Mouse (Mus musculus) erythroblast, embryonic 14.5 days (primary cell): ENCODE results near the gene Kcne1. TPM values are rescaled to one million over a fixed set of nuclear protein-coding genes. Genes with fewer than 3 reads are reported as not detected.

ENCODE experiments used
- H3K27me3 ChIP-seq: 2 replicates; pipeline ENCODE4 v1.6.1; 2012; ENCODE audit warnings: inconsistent platforms; ENCODE audit not compliant: control insufficient read depth
- H3K36me3 ChIP-seq: 2 replicates; pipeline ENCODE4 v1.6.1; 2012; ENCODE audit warnings: mild to moderate bottlenecking, inconsistent platforms; ENCODE audit not compliant: control insufficient read depth
- H3K4me1 ChIP-seq: 2 replicates; pipeline ENCODE4 v1.6.1; 2012; ENCODE audit warnings: inconsistent platforms; ENCODE audit not compliant: control insufficient read depth
- H3K4me3 ChIP-seq: replicated peaks from 2 replicates; pipeline ENCODE3; 2012; ENCODE audit warnings: moderate library complexity, mild to moderate bottlenecking, inconsistent platforms
- H3K9me3 ChIP-seq: 2 replicates; pipeline ENCODE4 v1.6.1; 2012; ENCODE audit warnings: low read length, inconsistent platforms, mixed read lengths; ENCODE audit not compliant: control insufficient read depth
- GATA1 ChIP-seq: IDR thresholded peaks from 2 replicates; pipeline ENCODE4 v1.6.1; 2012; ENCODE audit warnings: low read length, inconsistent platforms, mixed read lengths
- TAL1 ChIP-seq: IDR thresholded peaks from 3 replicates; pipeline ENCODE4 v1.6.1; 2012; ENCODE audit warnings: low read length, inconsistent platforms, mixed read lengths
- polyA plus RNA-seq: library from polyadenylated mRNA; stranded (reverse); fragments of >175 nt; gene quantifications from 2 replicates; pipeline ENCODE4 v1.2.3, GENCODE M21; 2012

The Kcne1 gene
- polyA plus RNA-seq, 1 experiment = not detected

DNA sequence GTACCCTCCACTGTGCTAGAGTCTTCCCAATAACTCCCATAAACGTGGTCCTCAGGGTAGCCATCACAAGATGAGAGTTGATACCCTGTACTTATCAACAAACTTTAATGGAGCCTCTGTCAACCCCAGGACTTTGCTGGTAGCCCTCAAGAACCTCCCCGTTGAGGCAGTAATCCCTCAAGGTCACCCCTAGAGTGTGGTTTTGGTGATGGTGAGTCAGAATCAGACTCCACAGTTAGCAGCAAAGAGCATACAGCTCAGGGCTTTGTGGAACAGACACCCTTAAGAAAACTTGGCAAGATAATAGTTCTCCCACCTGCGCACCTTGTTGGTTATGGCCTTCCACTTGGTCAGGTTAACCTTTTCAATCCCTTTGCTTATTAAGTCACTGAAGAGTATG lies 38.9 kb downstream of the Kcne1 start:
- Histone ChIP-seq H3K9me3 (peaks cover 3% of the 10 kb centered on the region; the same call in 1 of the 2 replicates), H3K27me3 (no peaks in the 10 kb centered on the region), H3K4me1 (no peaks in the 10 kb centered on the region), H3K36me3 (no peaks in the 10 kb centered on the region), H3K4me3 (no peak overlapping the region)
- no peak for TF ChIP-seq GATA1
- no peak for TF ChIP-seq TAL1

DNA sequence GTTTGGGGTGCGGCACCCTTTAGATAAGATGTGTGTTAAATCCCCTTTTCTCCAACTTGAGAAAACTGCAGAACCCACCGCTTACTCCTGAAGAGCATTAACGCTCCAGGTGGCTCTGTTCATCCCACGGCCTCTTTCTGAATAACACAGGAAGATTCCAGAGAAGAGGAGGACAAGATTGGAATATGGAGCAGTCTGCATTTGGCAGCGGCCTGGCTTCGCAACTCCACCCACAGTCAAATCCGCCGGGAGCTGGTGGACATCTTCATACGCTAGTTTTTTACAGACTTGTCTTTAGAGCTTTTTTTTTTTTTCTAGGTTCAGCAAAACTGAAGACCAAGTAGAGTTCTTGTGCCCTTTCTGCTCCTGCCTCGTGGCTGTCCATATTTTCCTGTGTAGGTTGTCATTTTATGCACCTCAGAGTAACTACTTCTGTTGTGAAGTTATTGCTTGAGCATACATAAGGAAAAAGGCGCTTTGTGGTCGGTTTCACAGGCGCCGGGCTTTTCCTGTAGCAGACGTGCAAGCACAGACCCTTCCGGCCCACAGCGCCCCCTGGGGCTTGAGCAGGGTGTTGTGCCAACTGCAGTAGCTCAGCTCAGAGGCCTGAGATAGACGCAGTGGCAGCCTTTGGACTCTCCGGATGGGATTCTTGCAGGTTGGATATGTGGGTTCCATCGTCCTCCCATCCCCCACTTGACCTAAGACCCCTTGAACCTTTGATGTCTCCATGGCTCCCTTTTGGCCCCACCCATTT lies 39.7 kb downstream of the Kcne1 start:
- Histone ChIP-seq H3K4me3 (no peak overlapping the region), H3K27me3 (no peaks in the 10 kb centered on the region), H3K9me3 (peaks cover 3% of the 10 kb centered on the region; the same call in 1 of the 2 replicates), H3K4me1 (no peaks in the 10 kb centered on the region), H3K36me3 (no peaks in the 10 kb centered on the region)
- no peak for TF ChIP-seq GATA1

- no peak for TF ChIP-seq GATA1
- no peak for TF ChIP-seq TAL1
- Histone ChIP-seq H3K4me3 (no peak overlapping the region), H3K27me3 (no peaks in the 10 kb centered on the region), H3K4me1 (peaks cover 2% of the 10 kb centered on the region; the same call in 1 of the 2 replicates), H3K9me3 (peaks cover 3% of the 10 kb centered on the region; the same call in 1 of the 2 replicates), H3K36me3 (peaks cover 18% of the 10 kb centered on the region)
Observed at GRCm38 (mm10) chr16:92316049-92316738, 43.1 kb downstream of the Kcne1 start.

DNA sequence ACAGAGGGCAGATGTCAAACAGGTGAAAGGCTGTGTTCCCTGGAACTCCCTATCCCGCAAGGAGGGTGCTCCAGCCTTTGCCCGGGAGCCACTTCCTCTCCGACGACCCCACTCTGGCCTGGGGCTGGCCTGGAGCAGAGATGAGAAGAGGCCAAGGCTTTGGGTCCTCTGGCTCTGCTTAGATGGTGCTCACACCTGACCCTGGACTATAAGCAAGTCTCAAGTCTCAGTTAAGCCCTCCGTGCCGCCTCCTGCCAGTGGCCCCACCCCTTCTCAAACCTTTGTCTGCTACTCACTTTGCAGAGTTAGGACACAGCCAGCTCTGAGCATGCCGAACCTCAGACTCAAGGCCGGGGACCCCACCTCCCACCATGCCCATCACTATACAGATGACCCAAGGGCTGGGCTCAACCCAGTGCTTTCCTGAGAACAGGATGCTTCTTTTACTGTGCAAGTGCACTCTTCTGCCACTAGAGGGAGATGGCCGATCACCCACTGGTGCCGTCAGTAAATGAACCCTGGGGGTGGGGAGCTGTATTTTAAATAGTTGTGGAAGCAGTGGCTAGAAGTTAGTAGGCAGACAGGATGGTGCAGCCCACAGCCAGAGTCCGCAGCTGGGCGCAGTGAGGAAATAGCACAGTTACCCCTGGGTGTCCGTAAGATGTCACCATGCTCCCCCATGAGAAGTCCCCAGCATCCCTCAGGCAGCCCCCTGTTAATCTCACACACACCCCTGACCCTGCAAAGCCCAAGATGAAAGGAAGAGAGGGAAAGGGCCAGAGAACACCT lies 45.1 kb downstream of the Kcne1 start:
- TF ChIP-seq TAL1 (no peak), GATA1 (no peak)
- Histone ChIP-seq H3K4me3 (no peak overlapping the region), H3K4me1 (peaks cover 2% of the 10 kb centered on the region; the same call in 1 of the 2 replicates), H3K27me3 (no peaks in the 10 kb centered on the region), H3K36me3 (peaks cover 26% of the 10 kb centered on the region), H3K9me3 (peaks cover 3% of the 10 kb centered on the region; the same call in 1 of the 2 replicates)

- H3K4me1 ChIP-seq = no peaks in the 10 kb centered on the region; the same call in 1 of the 2 replicates
- no peaks in the 10 kb centered on the region for H3K27me3 ChIP-seq
- H3K4me3 ChIP-seq = no peak overlapping the region
- H3K9me3 ChIP-seq = no peaks in the 10 kb centered on the region
- TF ChIP-seq GATA1 (no peak), TAL1 (no peak)
- peaks cover 51% of the 10 kb centered on the region for H3K36me3 ChIP-seq
Observed at GRCm38 (mm10) chr16:92309126-92309525, 50.1 kb downstream of the Kcne1 start.

DNA sequence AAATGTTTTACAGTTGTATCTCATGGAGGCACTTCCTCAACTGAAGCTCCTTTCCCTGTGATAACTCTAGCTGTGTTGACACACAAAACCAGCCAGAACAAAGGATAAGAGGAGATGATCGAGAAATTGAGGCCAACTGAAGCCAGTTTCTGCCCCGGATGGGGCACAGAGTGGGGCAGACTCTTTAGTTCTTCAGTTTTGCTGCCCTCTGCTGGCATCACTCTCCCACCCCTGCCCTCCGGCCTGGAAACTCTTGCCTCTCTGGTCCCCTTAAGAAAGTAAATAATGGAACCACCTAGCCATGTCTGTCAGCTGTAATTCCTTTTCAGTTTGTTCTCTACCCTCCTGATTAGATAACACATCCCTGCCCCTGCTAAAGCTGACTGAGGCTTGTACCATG lies 51.3 kb downstream of the Kcne1 start:
- Histone ChIP-seq H3K9me3 (no peaks in the 10 kb centered on the region), H3K4me1 (peaks cover 8% of the 10 kb centered on the region), H3K27me3 (no peaks in the 10 kb centered on the region), H3K4me3 (no peak overlapping the region), H3K36me3 (peaks cover 45% of the 10 kb centered on the region)
- TF ChIP-seq TAL1 (no peak), GATA1 (no peak)

- TF ChIP-seq TAL1 = no peak
- no peak for TF ChIP-seq GATA1
- no peaks in the 10 kb centered on the region for H3K27me3 ChIP-seq
- no peak overlapping the region for H3K4me3 ChIP-seq
- peaks cover 28% of the 10 kb centered on the region for H3K36me3 ChIP-seq
- no peaks in the 10 kb centered on the region for H3K9me3 ChIP-seq
- H3K4me1 ChIP-seq = peaks cover 32% of the 10 kb centered on the region
Observed at GRCm38 (mm10) chr16:92305519-92305918, 53.7 kb downstream of the Kcne1 start.

DNA sequence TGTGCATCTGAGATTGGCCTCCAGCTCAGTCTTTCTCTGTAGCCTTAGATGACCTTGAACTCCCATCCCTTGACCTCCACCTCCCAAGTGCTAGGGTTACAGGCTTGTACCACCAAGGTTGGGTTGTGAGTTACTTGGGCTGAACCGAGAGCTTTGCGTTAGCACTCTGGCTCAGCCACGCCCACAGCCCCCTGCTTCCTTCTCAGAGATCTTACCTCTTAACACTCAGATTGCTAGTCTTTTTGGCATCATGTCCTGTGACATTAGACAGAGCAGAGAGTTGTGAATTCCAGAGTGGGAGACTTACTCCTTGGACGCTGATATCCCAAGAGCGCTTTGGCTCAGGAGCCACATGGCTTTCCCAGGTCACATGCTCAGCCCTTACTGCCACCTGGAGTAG lies 56.8 kb downstream of the Kcne1 start:
- Histone ChIP-seq H3K9me3 (no peaks in the 10 kb centered on the region), H3K4me1 (peaks cover 37% of the 10 kb centered on the region), H3K4me3 (peak overlapping the region; percentile 76)

GRCm38 (mm10) chr16:92301989-92302388 lies 57.3 kb downstream of the Kcne1 start:
- H3K4me1 ChIP-seq = peaks cover 37% of the 10 kb centered on the region
- no peaks in the 10 kb centered on the region for H3K9me3 ChIP-seq
- H3K4me3 ChIP-seq = peak overlapping the region; percentile 76
- H3K36me3 ChIP-seq = peaks cover 15% of the 10 kb centered on the region
- no peak for TF ChIP-seq GATA1
- TF ChIP-seq TAL1 = no peak
- no peaks in the 10 kb centered on the region for H3K27me3 ChIP-seq

More for the DNA sequence above, 56.8 kb downstream of the Kcne1 start:
- no peak for TF ChIP-seq TAL1
- TF ChIP-seq GATA1 = no peak
- H3K27me3 ChIP-seq = no peaks in the 10 kb centered on the region
- peaks cover 20% of the 10 kb centered on the region for H3K36me3 ChIP-seq
